Mouse (Mus musculus) embryonic facial prominence, embryonic 13.5 days (tissue): ENCODE results near the gene Osbpl9. TPM values are rescaled to one million over a fixed set of nuclear protein-coding genes. Genes with fewer than 3 reads are reported as not detected.
A peak's percentile ranks its signal among the peaks of the same experiment; 100 is the strongest.

Experiments
- ATAC-seq: fragments of 200-750 bp; cut with Nextera tagmentation; 2 replicates; pipeline ENCODE4 v1.8.0; 2017; ENCODE audit warnings: low read depth; ENCODE audit not compliant: insufficient number of reproducible peaks, insufficient read depth, low FRiP score, low TSS enrichment
- H3K27ac ChIP-seq: fragments of 300-500 bp; sonication (generic); 2 replicates; pipeline ENCODE4 v1.5.1; 2015; ENCODE audit warnings: moderate library complexity, mild to moderate bottlenecking, inconsistent platforms
- H3K27me3 ChIP-seq: fragments of 300-500 bp; sonication (generic); 2 replicates; pipeline ENCODE4 v1.6.1; 2015; ENCODE audit warnings: mild to moderate bottlenecking, inconsistent platforms
- H3K36me3 ChIP-seq: fragments of 300-500 bp; sonication (generic); 2 replicates; pipeline ENCODE4 v1.6.1; 2015; ENCODE audit warnings: mild to moderate bottlenecking, inconsistent platforms
- H3K4me1 ChIP-seq: fragments of 300-500 bp; sonication (generic); 2 replicates; pipeline ENCODE4 v1.6.1; 2015; ENCODE audit warnings: inconsistent platforms
- H3K4me2 ChIP-seq: fragments of 300-500 bp; sonication (generic); 2 replicates; pipeline ENCODE4 v1.6.1; 2015; ENCODE audit warnings: moderate library complexity, mild to moderate bottlenecking, inconsistent platforms
- H3K4me3 ChIP-seq: fragments of 300-500 bp; sonication (generic); 2 replicates; pipeline ENCODE4 v1.5.1; 2015; ENCODE audit warnings: mild to moderate bottlenecking, inconsistent platforms
- H3K9ac ChIP-seq: fragments of 300-500 bp; sonication (generic); 2 replicates; pipeline ENCODE4 v1.6.1; 2015; ENCODE audit warnings: mild to moderate bottlenecking, inconsistent platforms
- H3K9me3 ChIP-seq: fragments of 300-500 bp; sonication (generic); 2 replicates; pipeline ENCODE4 v1.6.1; 2016; ENCODE audit warnings: inconsistent platforms
- WGBS: fragments of 180-500 bp; shearing (Covaris S2); methylation state at CpG from one replicate; pipeline ENCODE4 v1.1.7; 2015; ENCODE audit warnings: mixed read lengths; 5-methylcytosine and 5-hydroxymethylcytosine counted together
- microRNA counts: library from miRNA; unstranded; fragments of <30 nt; microRNA quantifications from one replicate; lab custom pipeline; 2016
- microRNA-seq: library from miRNA; unstranded; fragments of <30 nt; microRNA quantifications from one replicate; pipeline ENCODE4, GENCODE M21; 2016
- polyA plus RNA-seq: library from polyadenylated mRNA; unstranded; fragments of >200 nt; fragmentation: Nextera tagmentation; extraction: Ambion mirVana; gene quantifications from 2 replicates; pipeline ENCODE4 v1.2.1, GENCODE M21; 2015

Gene Osbpl9
- polyA plus RNA-seq, 1 experiment from 2014 or later, result 68.2 TPM

DNA sequence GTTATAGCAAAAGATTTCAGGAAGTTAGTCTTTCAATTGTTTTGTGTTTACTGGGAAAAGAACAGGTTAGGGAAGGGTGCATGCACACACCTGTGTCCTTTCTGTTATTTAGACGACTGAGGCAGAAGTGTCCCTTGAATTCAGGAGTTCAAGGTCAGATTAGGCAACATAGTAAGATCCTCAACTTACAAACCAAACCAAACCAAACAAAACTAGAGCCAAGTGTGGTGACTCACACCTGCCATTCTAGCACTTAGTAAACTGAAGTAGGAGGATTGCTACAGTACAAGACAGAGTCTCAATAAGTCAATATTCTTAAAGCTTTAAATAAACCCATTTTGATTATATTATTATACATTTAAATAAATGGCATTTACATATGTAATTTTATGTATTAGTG lies 180.1 kb downstream of the Osbpl9 start:
- no peaks in the 10 kb centered on the region for H3K9me3 ChIP-seq
- no peak for ATAC-seq
- peaks cover 47% of the 10 kb centered on the region for H3K36me3 ChIP-seq
- H3K4me3 ChIP-seq, result no peak overlapping the region
- H3K27ac ChIP-seq, result no peak overlapping the region
- H3K4me1 ChIP-seq, result no peaks in the 10 kb centered on the region
- no peak overlapping the region for H3K9ac ChIP-seq
- H3K4me2 ChIP-seq, result no peak overlapping the region
- no peaks in the 10 kb centered on the region for H3K27me3 ChIP-seq
- WGBS, result 74% methylated on average over 1 of the region's 1 CpGs

DNA sequence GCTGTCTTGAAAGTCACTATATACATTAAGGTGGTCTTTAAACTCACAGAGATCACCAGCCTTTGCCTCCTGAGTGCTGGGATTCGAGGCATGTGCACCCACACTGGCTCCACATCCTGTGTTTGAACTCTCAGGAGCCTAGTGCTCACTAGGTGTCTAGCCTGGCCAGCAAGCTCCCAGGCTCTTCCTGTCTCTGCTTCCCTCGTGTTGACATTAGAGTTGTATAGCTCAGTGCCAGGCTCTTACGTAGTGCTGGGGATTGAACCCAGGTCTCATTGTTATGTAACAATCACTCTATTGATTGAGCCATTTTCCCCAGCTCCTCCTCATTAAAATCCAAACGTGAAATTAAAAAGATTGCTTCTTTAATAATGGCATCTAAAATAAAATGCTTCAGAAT lies 182.8 kb downstream of the Osbpl9 start:
- H3K4me1 ChIP-seq, result no peaks in the 10 kb centered on the region
- H3K27ac ChIP-seq, result no peak overlapping the region
- no peak for ATAC-seq
- H3K4me3 ChIP-seq, result no peak overlapping the region
- 82% methylated on average over 4 of the region's 4 CpGs for WGBS
- no peak overlapping the region for H3K4me2 ChIP-seq
- H3K9ac ChIP-seq, result no peak overlapping the region
- H3K36me3 ChIP-seq, result peaks cover 40% of the 10 kb centered on the region
- H3K9me3 ChIP-seq, result no peaks in the 10 kb centered on the region
- no peaks in the 10 kb centered on the region for H3K27me3 ChIP-seq

DNA sequence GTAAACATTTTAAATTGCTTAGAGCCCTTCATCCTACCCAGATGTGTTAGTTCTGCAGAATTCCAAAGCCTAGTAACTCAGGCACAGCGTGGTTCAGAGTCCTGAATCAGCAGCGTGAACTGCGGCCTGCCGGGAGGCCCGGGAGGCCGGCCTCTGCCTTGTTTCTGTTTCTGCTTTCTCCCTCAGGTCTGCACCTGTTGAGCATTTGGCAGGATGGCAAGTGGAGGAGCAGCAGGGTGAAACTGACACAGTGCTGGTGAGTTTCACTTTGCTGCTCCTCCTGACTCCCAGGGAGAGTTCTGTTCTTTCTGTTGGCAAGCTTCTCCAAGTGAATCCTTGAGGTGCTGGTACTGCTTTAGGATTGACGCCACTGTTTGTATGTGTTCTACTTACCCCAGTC lies 184.6 kb downstream of the Osbpl9 start:
- Histone ChIP-seq H3K27ac (no peak overlapping the region), H3K4me2 (no peak overlapping the region), H3K4me1 (no peaks in the 10 kb centered on the region), H3K9ac (no peak overlapping the region), H3K4me3 (no peak overlapping the region), H3K36me3 (peaks cover 39% of the 10 kb centered on the region), H3K9me3 (no peaks in the 10 kb centered on the region), H3K27me3 (no peaks in the 10 kb centered on the region)
- ATAC-seq, result no peak
- WGBS, result 65% methylated on average over 7 of the region's 7 CpGs

DNA sequence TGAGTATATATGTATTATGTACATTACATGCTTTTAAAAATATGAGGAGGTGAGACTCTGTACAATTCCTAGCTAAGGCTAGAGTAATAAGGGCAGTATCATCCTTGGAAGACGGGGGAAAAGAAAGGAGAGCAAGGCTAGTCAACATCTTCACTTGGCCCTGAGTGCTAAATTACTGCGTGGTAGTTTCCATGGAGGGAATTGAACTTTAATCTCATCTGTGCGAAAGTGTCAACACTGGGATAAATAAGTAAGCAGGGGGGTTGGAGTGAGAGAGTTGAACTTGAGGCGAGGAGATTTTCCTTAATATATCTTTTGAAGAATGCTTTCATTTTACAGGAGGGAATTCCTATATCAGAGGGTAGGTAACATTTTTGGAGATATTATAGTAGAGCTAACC lies 188.0 kb downstream of the Osbpl9 start:
- Histone ChIP-seq H3K27ac (no peak overlapping the region), H3K9ac (no peak overlapping the region), H3K4me3 (no peak overlapping the region), H3K36me3 (peaks cover 30% of the 10 kb centered on the region), H3K9me3 (no peaks in the 10 kb centered on the region), H3K27me3 (no peaks in the 10 kb centered on the region), H3K4me2 (no peak overlapping the region), H3K4me1 (no peaks in the 10 kb centered on the region)
- 94% methylated on average over 4 of the region's 4 CpGs for WGBS
- no peak for ATAC-seq

MicroRNA genes within 50 kb of the gene (microRNA counts, 519-probe panel; counts per million panel counts)
- 2,470 counts per million, percentile 60 among the panel's probes with 10 or more counts for microRNA mmu-miR-761 (lab: Ali Mortazavi, UCI)

Small RNAs within 50 kb of the gene (microRNA-seq; reads per million reads assigned to microRNA genes)
- gene Mir761, result not detected

Other genes starting within 250 kb of the Osbpl9 start
- 77.2 and 80.0 TPM in 2 replicates for gene Nrd1, start 201.6 kb downstream of the Osbpl9 start, polyA plus RNA-seq
- 0.15 and 0.92 TPM in 2 replicates for gene Calr4, start 32.2 kb upstream of the Osbpl9 start, polyA plus RNA-seq
- gene Eps15, start 78.0 kb upstream of the Osbpl9 start, polyA plus RNA-seq, result 42.9 and 43.2 TPM in 2 replicates
- gene Ttc39a, start 204.4 kb upstream of the Osbpl9 start, polyA plus RNA-seq, result 4.6 and 4.9 TPM in 2 replicates